Mouse (Mus musculus) forebrain, embryonic 14.5 days (tissue): ENCODE measurements around the gene Zbtb8os. TPM values are rescaled to one million over a fixed set of nuclear protein-coding genes. Genes with fewer than 3 reads are reported as not detected.
"Not testable (repeated sequence)": the region's sequence is repeated elsewhere in the genome, so short reads cannot be mapped to it uniquely, and the experiment has no call there.

Experiments
- ATAC-seq: fragments of 200-750 bp; cut with Nextera tagmentation; 2 replicates; pipeline ENCODE4 v1.8.0; 2017; ENCODE audit warnings: mild to moderate bottlenecking, moderate library complexity
- DNase-seq: peaks from one replicate; pipeline ENCODE4 v3.0.0-alpha.2; 2015; ENCODE audit warnings: low spot score
- H3K27ac ChIP-seq: fragments of 300-500 bp; sonication (generic); 2 replicates; pipeline ENCODE4 v1.5.1; 2014; ENCODE audit warnings: low read depth, mild to moderate bottlenecking, control low read depth, low read length, moderate library complexity
- H3K27me3 ChIP-seq: fragments of 300-500 bp; sonication (generic); replicated peaks from 2 replicates; pipeline ENCODE4 v1.6.1; 2014; ENCODE audit warnings: low read length, control low read depth, mixed read lengths; ENCODE audit not compliant: control insufficient read depth, insufficient read depth
- H3K36me3 ChIP-seq: fragments of 300-500 bp; sonication (generic); 2 replicates; pipeline ENCODE4 v1.6.1; 2014; ENCODE audit warnings: low read length, control low read depth; ENCODE audit not compliant: control insufficient read depth, insufficient read depth
- H3K4me1 ChIP-seq: fragments of 300-500 bp; sonication (generic); 2 replicates; pipeline ENCODE4 v1.6.1; 2014; ENCODE audit warnings: antibody characterized with exemption, low read length, control low read depth; ENCODE audit not compliant: control insufficient read depth, insufficient read depth
- H3K4me2 ChIP-seq: fragments of 300-500 bp; sonication (generic); 2 replicates; pipeline ENCODE4 v1.6.1; 2014; ENCODE audit warnings: mild to moderate bottlenecking, control low read depth, low read length
- H3K4me3 ChIP-seq: fragments of 300-500 bp; sonication (generic); 2 replicates; pipeline ENCODE4 v1.5.1; 2014; ENCODE audit warnings: low read depth, low read length, control low read depth
- H3K9ac ChIP-seq: fragments of 300-500 bp; sonication (generic); 2 replicates; pipeline ENCODE4 v1.6.1; 2014; ENCODE audit warnings: mild to moderate bottlenecking, low read length, control low read depth, moderate library complexity
- H3K9me3 ChIP-seq: fragments of 300-500 bp; sonication (generic); replicated peaks from 2 replicates; pipeline ENCODE4 v1.6.1; 2016; ENCODE audit warnings: low read length, control low read depth, mixed read lengths; ENCODE audit not compliant: control insufficient read depth
- WGBS: fragments of 180-500 bp; shearing (Covaris S2); extraction: QIAGEN DNeasy Blood & Tissue Kit; methylation state at CpG from one replicate; pipeline ENCODE4 v1.1.7; 2014; 5-methylcytosine and 5-hydroxymethylcytosine counted together
- polyA plus RNA-seq: library from polyadenylated mRNA; unstranded; fragments of >200 nt; fragmentation: Nextera tagmentation; extraction: Ambion mirVana; gene quantifications from 2 replicates; pipeline ENCODE4 v1.2.1, GENCODE M21; 2014

Gene Zbtb8os
- polyA plus RNA-seq, 1 experiment from 2014 or later: 37.1 TPM

- no peak for ATAC-seq
- WGBS: 91% methylated on average over 1 of the region's 1 CpGs
- H3K4me3 ChIP-seq: no peak overlapping the region
Measured at GRCm38 (mm10) chr4:129341888-129342287, 6.4 kb downstream of the Zbtb8os start.

GRCm38 (mm10) chr4:129342705-129343104 is 7.2 kb downstream of the Zbtb8os start:
- Histone ChIP-seq H3K27ac (no peak overlapping the region), H3K27me3 (no peaks in the 10 kb centered on the region), H3K4me2 (no peak overlapping the region), H3K36me3 (peaks cover 42% of the 10 kb centered on the region), H3K4me1 (no peaks in the 10 kb centered on the region), H3K9ac (no peak overlapping the region), H3K9me3 (no peaks in the 10 kb centered on the region), H3K4me3 (no peak overlapping the region)
- 85% methylated on average over 2 of the region's 2 CpGs for WGBS
- no peak for ATAC-seq
- DNase-seq: no peak

More at GRCm38 (mm10) chr4:129341888-129342287, 6.4 kb downstream of the Zbtb8os start:
- no peak overlapping the region for H3K4me2 ChIP-seq
- H3K9me3 ChIP-seq: no peaks in the 10 kb centered on the region
- H3K9ac ChIP-seq: no peak overlapping the region
- H3K4me1 ChIP-seq: no peaks in the 10 kb centered on the region
- DNase-seq: no peak
- H3K36me3 ChIP-seq: peaks cover 41% of the 10 kb centered on the region
- H3K27me3 ChIP-seq: no peaks in the 10 kb centered on the region
- no peak overlapping the region for H3K27ac ChIP-seq

- Histone ChIP-seq H3K9me3 (no peaks in the 10 kb centered on the region), H3K4me1 (no peaks in the 10 kb centered on the region), H3K27ac (no peak overlapping the region), H3K36me3 (peaks cover 41% of the 10 kb centered on the region), H3K4me2 (no peak overlapping the region), H3K4me3 (no peak overlapping the region), H3K9ac (no peak overlapping the region), H3K27me3 (no peaks in the 10 kb centered on the region)
- ATAC-seq (no peak), DNase-seq (peak; percentile 13)
- 89% methylated on average over 15 of the region's 15 CpGs for WGBS
Measured at GRCm38 (mm10) chr4:129346481-129347154, 11.1 kb downstream of the Zbtb8os start.

GRCm38 (mm10) chr4:129350644-129351043 is 15.1 kb downstream of the Zbtb8os start:
- no peak overlapping the region for H3K27ac ChIP-seq
- DNase-seq: peak; percentile 90
- H3K36me3 ChIP-seq: peaks cover 38% of the 10 kb centered on the region
- H3K4me3 ChIP-seq: no peak overlapping the region
- H3K27me3 ChIP-seq: no peaks in the 10 kb centered on the region
- H3K4me2 ChIP-seq: no peak overlapping the region
- peak; percentile 81 for ATAC-seq
- no peaks in the 10 kb centered on the region for H3K9me3 ChIP-seq
- no peaks in the 10 kb centered on the region for H3K4me1 ChIP-seq
- WGBS: 6% methylated on average over 1 of the region's 1 CpGs
- H3K9ac ChIP-seq: no peak overlapping the region

GRCm38 (mm10) chr4:129351111-129351510 is 15.6 kb downstream of the Zbtb8os start:
- no peak overlapping the region for H3K4me3 ChIP-seq
- no peak overlapping the region for H3K27ac ChIP-seq
- ATAC-seq (0 out of 2 replicates have a peak, but pooled peaks have one; percentile 32), DNase-seq (no peak)
- H3K4me2 ChIP-seq: no peak overlapping the region
- no peaks in the 10 kb centered on the region for H3K9me3 ChIP-seq
- peaks cover 40% of the 10 kb centered on the region for H3K36me3 ChIP-seq
- no peaks in the 10 kb centered on the region for H3K27me3 ChIP-seq
- H3K4me1 ChIP-seq: no peaks in the 10 kb centered on the region
- 72% methylated on average over 6 of the region's 6 CpGs for WGBS
- H3K9ac ChIP-seq: no peak overlapping the region

GRCm38 (mm10) chr4:129353176-129353575 is 17.7 kb downstream of the Zbtb8os start:
- 93% methylated on average over 12 of the region's 12 CpGs for WGBS
- Histone ChIP-seq H3K27me3 (no peaks in the 10 kb centered on the region), H3K4me2 (no peak overlapping the region), H3K27ac (no peak overlapping the region), H3K9ac (no peak overlapping the region), H3K9me3 (no peaks in the 10 kb centered on the region), H3K4me1 (no peaks in the 10 kb centered on the region), H3K36me3 (peaks cover 42% of the 10 kb centered on the region), H3K4me3 (no peak overlapping the region)
- no peak for DNase-seq
- ATAC-seq: no peak

GRCm38 (mm10) chr4:129354236-129354635 is 18.7 kb downstream of the Zbtb8os start:
- no peak overlapping the region for H3K4me3 ChIP-seq
- no peaks in the 10 kb centered on the region for H3K4me1 ChIP-seq
- H3K9ac ChIP-seq: no peak overlapping the region
- no peaks in the 10 kb centered on the region for H3K27me3 ChIP-seq
- WGBS: 85% methylated on average over 15 of the region's 15 CpGs
- H3K27ac ChIP-seq: no peak overlapping the region
- H3K36me3 ChIP-seq: peaks cover 44% of the 10 kb centered on the region
- H3K4me2 ChIP-seq: no peak overlapping the region
- ATAC-seq (no peak), DNase-seq (no peak)
- H3K9me3 ChIP-seq: no peaks in the 10 kb centered on the region

- Histone ChIP-seq H3K9ac (no peak overlapping the region), H3K4me3 (no peak overlapping the region), H3K4me1 (no peaks in the 10 kb centered on the region), H3K27me3 (no peaks in the 10 kb centered on the region), H3K36me3 (peaks cover 51% of the 10 kb centered on the region), H3K4me2 (no peak overlapping the region), H3K9me3 (no peaks in the 10 kb centered on the region), H3K27ac (no peak overlapping the region)
- ATAC-seq (no peak), DNase-seq (no peak)
- 92% methylated on average over 15 of the region's 15 CpGs for WGBS
Measured at GRCm38 (mm10) chr4:129357613-129358163, 22.2 kb downstream of the Zbtb8os start.

- peaks cover 20% of the 10 kb centered on the region for H3K36me3 ChIP-seq
Measured at GRCm38 (mm10) chr4:129362238-129362637, 26.7 kb downstream of the Zbtb8os start.

More at GRCm38 (mm10) chr4:129362238-129362637, 26.7 kb downstream of the Zbtb8os start:
- not testable (repeated sequence) for H3K27ac ChIP-seq, DNase-seq, H3K9ac ChIP-seq, H3K9me3 ChIP-seq, H3K4me1 ChIP-seq, H3K4me2 ChIP-seq, ATAC-seq, H3K27me3 ChIP-seq, H3K4me3 ChIP-seq
- WGBS: 88% methylated on average over 3 of the region's 3 CpGs
